Mouse (Mus musculus): Measurements from ENCODE around the gene Trp53.
"Not testable (repeated sequence)": the region's sequence is repeated elsewhere in the genome, so short reads cannot be mapped to it uniquely, and the experiment has no call there.

Trp53 gene

DNA sequence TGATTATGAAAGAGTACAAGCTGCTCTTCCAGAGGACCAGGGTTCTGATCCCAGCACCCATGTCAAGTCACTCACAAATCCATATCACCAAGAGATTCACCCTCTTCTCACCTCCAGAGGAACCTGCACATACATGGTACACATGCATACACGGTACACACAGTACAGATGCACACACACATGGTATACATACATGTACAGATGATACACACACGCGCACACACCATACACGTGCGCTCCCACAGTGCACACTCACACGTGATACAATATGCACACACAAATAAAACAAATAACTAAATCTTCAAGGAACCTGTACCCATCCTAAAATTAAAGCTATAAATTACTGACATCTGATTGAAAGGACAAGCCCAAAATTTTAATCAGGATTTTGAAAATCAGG, 14.7 kb downstream of the Trp53 start:
- DNase-seq (ENCODE audit: low spot score), result no peak

GRCm38 (mm10) chr11:69599436-69599835, 19.3 kb downstream of the Trp53 start:
- no peak for DNase-seq (ENCODE audit: low spot score)

- peak; percentile 79 for DNase-seq (ENCODE audit: low spot score)
Observed at GRCm38 (mm10) chr11:69600098-69600497, 19.9 kb downstream of the Trp53 start.

DNA sequence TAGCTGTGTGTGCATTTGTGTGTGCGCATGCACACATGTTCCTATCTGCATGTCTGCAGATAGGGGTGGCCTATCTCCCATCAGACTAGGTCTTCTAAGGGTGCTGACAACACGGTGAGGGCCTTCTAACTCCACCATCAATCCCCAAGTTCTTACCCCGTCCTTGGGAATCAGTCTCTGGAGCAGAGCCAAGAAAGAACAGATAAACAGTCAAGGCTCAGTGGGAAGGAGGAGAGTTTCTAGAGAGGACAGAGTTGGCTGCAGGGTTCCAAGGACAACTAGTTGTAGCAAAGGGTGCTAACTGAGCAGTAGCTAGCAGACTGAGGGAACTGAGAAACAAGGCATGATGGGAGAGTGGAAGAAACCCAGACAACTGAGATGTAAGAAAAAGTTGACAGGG, 21.6 kb downstream of the Trp53 start:
- peak; percentile 60 for DNase-seq (ENCODE audit: low spot score)

GRCm38 (mm10) chr11:69603516-69603915, 23.4 kb downstream of the Trp53 start:
- DNase-seq (ENCODE audit: low spot score), result no peak

- no peak for DNase-seq (ENCODE audit: low spot score)
Observed at GRCm38 (mm10) chr11:69604347-69604746, 24.2 kb downstream of the Trp53 start.

DNA sequence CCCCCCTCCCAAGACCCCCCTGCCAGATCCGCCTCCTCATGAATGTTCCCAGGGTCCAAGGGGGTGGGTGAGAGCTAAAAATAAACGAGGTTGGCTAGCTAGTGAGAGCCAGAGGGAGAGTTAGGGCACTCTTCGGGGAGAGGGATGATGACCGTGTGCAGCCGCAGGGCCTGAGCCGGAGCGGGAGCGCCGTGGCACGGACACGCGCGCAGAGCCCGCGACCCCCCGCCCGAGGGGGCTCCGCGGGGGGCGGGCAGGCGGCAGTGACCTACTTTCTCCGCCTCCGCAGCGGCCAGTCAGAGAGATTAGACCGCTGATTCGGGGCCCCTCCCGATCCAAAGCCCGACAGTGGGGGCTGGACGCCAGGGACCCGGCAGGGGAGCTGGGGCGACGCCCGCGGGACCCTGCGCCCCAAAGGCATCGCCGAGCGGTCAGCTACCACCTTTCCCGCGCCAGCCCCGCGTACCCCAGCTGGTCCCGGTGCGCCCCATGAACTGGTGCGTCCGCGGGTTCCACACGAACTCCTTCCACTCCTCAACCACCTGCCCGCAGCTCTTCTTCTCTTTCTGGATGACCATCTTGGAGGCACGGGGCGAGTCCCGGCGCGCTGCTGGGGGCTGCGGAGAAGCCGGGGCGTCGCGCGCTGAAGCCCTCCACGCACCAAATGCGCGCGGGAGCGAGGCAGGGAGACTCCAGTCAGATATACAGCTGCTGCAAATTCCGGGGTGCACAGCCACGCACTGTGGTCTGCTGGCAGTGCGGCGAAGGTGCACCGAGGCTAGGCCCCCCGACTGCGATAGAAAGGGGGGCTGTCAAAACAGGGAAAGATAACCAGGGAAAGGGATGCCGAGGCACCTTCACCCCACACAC, 24.9 kb downstream of the Trp53 start:
- peak; percentile 25 for DNase-seq (ENCODE audit: low spot score)

DNA sequence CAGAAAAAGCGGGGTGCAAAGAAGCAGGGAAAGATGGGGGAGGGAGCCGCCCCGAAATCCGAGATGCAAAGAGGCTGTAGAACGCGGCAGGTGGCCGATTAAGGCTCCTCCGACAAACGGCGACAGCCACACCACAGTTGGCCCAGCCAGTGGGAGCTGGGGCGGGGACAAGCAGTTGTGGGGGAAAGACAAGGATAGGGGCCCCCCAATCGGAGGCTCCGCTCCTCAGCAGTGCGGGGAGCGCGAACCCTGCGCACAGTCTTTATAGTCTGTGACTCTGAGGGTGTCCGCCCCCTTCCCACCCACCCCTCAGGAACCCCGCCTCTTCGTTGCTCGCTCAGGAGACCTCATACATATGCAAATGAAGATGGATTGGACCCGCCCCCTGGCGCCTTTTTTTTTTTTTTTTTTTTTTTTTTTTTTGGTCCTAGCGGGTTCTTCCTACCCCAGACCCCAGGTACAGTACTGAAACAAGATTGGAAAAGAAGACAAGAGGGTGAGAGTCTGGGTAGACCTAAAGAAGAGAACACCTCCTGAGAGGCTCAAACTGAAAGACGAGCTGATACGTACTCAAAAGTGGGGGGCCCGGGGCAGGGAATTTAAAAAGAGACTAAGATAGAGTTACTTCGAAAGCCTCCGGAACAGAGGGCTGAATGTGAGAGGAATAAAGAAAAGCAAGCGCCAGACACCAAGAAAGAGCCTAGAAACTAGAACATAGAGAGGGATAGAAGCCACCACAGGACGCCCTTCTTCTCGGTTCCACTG, 25.7 kb downstream of the Trp53 start, which contains the start of gene Atp1b2:
Gene Atp1b2 (minus strand): TSS at position 217 of the 765 bp plus-strand sequence.
- DNase-seq (ENCODE audit: low spot score), result peak; percentile 85

DNA sequence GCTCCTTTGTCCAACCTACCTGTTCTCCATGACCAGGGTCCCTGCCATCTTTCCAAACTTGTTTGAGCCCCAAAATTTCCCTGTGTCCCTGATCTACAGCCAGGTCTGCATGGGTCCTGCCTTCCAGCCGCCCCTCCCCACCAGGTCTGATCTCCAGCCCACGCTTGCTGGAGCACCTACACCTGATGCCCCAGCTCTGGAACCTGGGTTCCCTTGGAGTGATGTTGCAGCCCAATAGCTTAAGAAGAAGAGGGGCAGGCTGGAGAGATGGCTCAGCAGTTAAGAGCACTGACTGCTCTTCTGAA, 26.3 kb downstream of the Trp53 start:
- no peak for DNase-seq (ENCODE audit: low spot score)

GRCm38 (mm10) chr11:69606832-69607231, 26.7 kb downstream of the Trp53 start:
- DNase-seq (ENCODE audit: low spot score), result no peak

DNA sequence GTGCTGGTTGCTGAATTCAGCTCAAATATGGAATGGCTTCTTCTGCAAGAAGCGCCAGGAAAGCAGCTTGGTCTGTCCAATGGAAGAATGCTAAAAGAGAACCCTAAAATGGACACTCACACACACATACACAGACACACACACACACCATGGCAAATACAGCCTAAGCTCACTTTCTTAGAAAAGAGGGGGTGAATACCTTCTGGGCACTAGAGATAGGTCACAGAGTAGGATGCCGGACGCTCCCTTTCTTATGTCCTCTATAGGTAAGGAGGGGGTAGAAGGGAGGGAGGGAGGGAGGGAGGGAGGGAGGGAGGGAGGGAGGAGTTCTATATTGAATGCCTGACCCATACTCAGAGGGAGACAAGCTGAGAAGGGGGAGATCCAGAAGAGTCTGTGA, 28.4 kb downstream of the Trp53 start:
- no peak for DNase-seq (ENCODE audit: low spot score)

DNA sequence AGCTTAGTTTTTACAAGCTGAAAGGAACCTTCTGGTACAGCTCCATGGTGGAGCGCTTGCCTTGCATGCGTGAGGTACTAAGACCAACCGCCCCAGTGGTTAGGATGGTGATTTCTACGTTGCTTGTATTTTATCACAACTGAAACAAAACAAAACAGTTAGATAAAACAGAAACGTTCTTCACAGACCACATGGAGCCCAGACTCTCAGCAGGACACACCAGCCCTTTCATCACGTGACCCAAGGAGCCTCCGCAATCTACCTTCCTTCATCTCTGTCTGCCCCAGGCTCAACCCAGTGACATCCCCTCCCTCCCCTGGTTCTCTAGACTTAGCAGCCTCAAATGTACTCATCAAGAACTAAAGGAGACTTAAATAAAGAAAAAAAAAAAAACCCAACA, 29.3 kb downstream of the Trp53 start:
- no peak for DNase-seq (ENCODE audit: low spot score)

GRCm38 (mm10) chr11:69610899-69611298, 30.7 kb downstream of the Trp53 start:
- DNase-seq (ENCODE audit: low spot score), result no peak

DNA sequence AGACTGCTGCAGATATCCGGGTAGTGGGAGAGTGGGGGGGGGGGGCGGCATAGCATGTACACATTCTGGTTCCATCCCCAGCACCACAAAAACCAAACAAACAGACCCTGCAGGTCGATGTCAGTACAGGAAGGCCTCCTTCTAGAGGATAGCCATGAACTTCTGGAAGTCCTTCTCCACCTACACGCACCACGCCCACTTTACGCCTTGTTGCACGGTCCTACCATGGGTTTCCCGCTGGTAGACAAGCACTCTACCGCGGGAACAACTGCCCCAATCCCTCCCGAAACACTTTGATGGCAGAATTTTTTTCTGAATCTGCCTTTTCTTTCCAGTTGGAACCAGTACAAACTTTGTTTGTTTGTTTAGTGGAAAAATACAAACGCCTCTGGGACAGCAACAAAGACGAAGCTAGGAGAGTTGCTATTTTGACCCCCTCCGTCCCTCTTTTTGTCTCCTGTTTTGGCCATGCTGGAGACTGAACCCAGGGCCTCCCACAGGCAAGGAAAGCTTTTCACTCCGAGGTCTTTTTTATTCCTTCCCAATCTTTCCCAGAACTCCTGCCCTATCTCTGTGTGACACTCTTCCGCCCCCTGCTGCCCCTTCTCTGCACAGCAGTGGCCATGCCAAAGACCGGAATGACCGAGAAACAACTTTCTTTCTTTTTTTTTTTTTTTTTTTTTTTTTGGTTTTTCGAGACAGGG, 33.5 kb downstream of the Trp53 start:
- peak; percentile 81 for DNase-seq (ENCODE audit: low spot score)

- DNase-seq (ENCODE audit: low spot score), result not testable (repeated sequence)
Observed at GRCm38 (mm10) chr11:69614257-69614588, 34.1 kb downstream of the Trp53 start.

DNA sequence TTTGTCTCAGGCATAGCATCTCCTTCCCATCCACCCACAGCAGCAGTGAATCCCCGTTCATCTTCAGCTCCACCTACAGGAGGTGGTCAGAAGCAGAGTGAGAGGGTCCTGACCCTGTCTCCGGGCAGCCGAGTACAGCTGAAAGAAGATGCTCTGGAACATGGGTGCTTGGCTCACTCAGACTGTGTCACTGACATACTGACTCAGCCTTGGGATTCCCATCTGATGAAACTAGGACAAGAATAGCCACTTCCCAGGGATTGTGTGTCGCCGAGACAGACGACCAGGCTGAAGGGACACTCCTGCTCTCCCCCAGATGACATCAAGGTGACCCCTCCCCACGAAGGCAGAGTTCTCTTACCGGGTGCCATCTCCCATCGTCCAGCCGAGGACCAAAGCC, 36.6 kb downstream of the Trp53 start:
- no peak for DNase-seq (ENCODE audit: low spot score)

GRCm38 (mm10) chr11:69617805-69618204, 37.6 kb downstream of the Trp53 start, which contains the start of gene Shbg:
Gene Shbg, minus strand, starts transcription at chr11:69617905.
- peak; percentile 86 for DNase-seq (ENCODE audit: low spot score)

- DNase-seq (ENCODE audit: low spot score), result no peak
Observed at GRCm38 (mm10) chr11:69620394-69621081, 40.4 kb downstream of the Trp53 start.

- DNase-seq (ENCODE audit: low spot score), result peak; percentile 59
Observed at GRCm38 (mm10) chr11:69621571-69622268, 41.6 kb downstream of the Trp53 start, which contains the start of gene Sat2. Gene Sat2, plus strand, starts transcription at chr11:69622024.

GRCm38 (mm10) chr11:69622406-69622805, 42.2 kb downstream of the Trp53 start:
- no peak for DNase-seq (ENCODE audit: low spot score)

GRCm38 (mm10) chr11:69623006-69623405, 42.8 kb downstream of the Trp53 start:
- no peak for DNase-seq (ENCODE audit: low spot score)

Measured in testis, postnatal 14 days (tissue).